Mouse (Mus musculus): ENCODE data around the gene Shd. TPM values are rescaled to one million over a fixed set of nuclear protein-coding genes. Genes with fewer than 3 reads are reported as not detected.

The Shd gene
- polyA plus RNA-seq, 1 experiment from 2014 or later, result not detected

DNA sequence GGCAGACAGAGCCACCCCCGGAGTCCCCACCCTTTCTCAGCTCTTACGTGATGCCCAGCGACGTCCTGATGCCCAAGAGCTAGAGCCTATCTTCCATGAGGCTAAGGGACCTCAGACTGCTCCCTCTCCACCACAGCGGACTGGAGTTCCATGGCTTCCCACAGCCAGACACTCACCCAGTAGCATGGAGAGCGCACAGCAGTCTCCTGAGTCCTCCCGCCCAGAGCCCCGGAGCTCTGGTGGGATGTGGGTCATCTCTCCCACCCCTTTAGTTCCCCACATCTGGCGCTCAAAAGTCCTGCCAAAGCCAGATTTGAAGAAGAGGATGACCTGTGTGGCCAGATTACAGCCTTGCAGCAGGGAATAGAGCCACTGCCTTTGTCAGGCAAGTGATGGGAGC, 19.7 kb upstream of the Shd start:
- no peak for TF ChIP-seq CTCF (IDR thresholded peaks at IDR 0.05)
- in situ Hi-C loops (cut with MboI; ENCODE audit: low pct_unique_long_range_greater_than_20kb), result no loop called here
- POLR2A ChIA-PET, result no interaction called here
- CTCF ChIA-PET, result no interaction called here
- peaks cover 19% of the 10 kb centered on the region for H3K27me3 ChIP-seq
- ATAC-seq (no peak), DNase-seq (ENCODE audit: low read depth, low spot score) (no peak)

DNA sequence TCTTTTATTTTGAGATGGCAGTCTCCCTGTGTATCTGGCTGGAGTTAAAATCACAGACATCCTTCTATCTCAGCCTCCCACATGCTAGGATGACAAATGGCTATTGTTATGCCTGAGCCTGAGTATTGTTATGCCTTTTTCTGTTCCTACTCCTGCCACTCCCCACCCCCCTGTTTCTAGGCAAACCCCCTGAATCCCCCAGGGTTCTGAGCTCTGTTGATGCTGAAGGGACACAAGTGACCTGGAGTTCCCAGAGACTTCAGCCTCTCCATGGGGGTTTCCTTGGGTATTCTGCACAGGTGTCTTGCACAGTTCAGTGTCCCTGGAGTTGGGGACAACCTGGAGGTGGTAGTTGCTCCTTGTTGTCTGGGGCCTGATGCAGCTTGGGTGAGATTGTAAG, 18.2 kb upstream of the Shd start:
- TF ChIP-seq CTCF (IDR thresholded peaks at IDR 0.05), result no peak
- DNase-seq (ENCODE audit: low read depth, low spot score), result no peak
- ChIA-PET CTCF (no interaction called here), POLR2A (no interaction called here)
- H3K27me3 ChIP-seq, result peaks cover 19% of the 10 kb centered on the region
- in situ Hi-C loops (cut with MboI; ENCODE audit: low pct_unique_long_range_greater_than_20kb), result no loop called here
- no peak for ATAC-seq

DNA sequence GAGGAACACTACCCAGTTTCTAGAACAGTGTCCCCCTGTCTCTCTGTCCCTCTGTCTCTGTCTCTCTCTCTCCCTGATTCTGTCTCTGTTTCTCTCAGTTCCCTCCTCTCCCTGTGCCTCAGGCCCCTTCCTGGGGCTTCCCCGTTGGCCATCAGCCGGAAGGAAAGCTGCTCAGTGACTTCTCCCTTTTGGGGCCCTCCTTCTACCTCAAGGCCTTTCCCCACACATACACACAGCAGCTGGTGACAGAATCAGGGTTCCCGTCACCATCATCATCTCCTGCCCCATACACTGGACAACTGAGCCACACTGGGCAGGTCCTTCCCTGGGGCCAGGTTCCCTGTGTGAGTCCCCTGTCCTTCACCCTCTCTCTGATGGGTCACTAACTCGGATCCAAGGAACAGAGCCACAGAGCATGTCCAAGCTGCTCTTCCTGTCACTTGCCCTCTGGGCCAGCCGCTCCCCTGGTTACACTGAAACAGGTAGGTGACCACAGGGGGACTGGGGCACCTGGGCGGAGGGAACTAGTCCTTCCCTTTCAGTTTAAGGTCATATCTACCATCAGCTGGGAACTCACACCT, 17.7 kb upstream of the Shd start, which contains the start of gene Ebi3:
Gene Ebi3 (plus strand): TSS at position 194 of the 581 bp plus-strand sequence.
- in situ Hi-C loops (cut with MboI; ENCODE audit: low pct_unique_long_range_greater_than_20kb), result no loop called here
- POLR2A ChIA-PET, result no interaction called here
- peaks cover 19% of the 10 kb centered on the region for H3K27me3 ChIP-seq
- ATAC-seq (no peak), DNase-seq (ENCODE audit: low read depth, low spot score) (no peak)
- no peak for TF ChIP-seq CTCF (IDR thresholded peaks at IDR 0.05)
- CTCF ChIA-PET, result no interaction called here

DNA sequence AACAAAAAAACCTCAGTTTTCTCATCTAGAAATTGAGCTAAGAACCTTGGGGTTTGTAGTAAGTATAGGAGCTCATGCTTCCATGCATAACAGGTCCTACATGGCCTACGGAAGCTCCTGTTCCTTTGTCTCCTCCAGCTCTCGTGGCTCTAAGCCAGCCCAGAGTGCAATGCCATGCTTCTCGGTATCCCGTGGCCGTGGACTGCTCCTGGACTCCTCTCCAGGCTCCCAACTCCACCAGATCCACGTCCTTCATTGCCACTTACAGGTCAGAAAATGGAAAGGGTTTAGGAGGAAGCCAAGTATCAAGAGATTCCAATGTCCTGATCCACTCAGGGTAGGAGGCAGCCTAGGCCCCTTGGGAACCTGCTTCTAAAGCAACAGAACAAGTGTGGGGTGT, 16.5 kb upstream of the Shd start:
- H3K27me3 ChIP-seq, result peaks cover 19% of the 10 kb centered on the region
- no peak for TF ChIP-seq CTCF (IDR thresholded peaks at IDR 0.05)
- POLR2A ChIA-PET, result no interaction called here
- DNase-seq (ENCODE audit: low read depth, low spot score) (no peak), ATAC-seq (no peak)
- in situ Hi-C loops (cut with MboI; ENCODE audit: low pct_unique_long_range_greater_than_20kb), result no loop called here
- CTCF ChIA-PET, result no interaction called here

DNA sequence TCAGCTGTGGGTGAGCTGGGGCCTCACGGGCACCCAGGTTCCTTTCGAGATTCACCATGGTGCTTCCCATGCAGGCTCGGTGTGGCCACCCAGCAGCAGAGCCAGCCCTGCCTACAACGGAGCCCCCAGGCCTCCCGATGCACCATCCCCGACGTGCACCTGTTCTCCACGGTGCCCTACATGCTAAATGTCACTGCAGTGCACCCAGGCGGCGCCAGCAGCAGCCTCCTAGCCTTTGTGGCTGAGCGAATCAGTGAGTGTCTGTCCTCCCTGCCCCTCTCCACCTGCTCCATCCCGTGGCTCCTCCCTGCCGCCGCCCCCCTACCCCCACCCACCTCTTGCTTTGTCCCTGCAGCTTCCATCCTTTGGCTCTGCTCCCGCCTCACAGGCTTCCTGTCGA, 16.0 kb upstream of the Shd start:
- ChIA-PET POLR2A (no interaction called here), CTCF (no interaction called here)
- in situ Hi-C loops (cut with MboI; ENCODE audit: low pct_unique_long_range_greater_than_20kb), result no loop called here
- peaks cover 19% of the 10 kb centered on the region for H3K27me3 ChIP-seq
- no peak for TF ChIP-seq CTCF (IDR thresholded peaks at IDR 0.05)
- ATAC-seq (no peak), DNase-seq (ENCODE audit: low read depth, low spot score) (no peak)

DNA sequence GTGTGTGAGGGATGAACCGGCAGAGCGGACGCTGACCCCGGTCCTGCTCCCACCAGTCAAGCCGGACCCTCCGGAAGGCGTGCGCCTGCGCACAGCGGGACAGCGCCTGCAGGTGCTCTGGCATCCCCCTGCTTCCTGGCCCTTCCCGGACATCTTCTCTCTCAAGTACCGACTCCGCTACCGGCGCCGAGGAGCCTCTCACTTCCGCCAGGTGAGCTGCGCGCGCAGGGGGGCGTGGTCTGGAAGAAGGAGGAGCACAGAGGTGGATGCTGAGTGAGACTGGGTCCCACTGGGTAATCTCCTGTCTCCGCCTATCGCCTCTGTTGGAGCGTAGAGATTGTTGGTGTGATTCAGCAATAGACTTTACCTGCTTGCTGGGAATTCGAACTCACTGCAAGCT, 14.1 kb upstream of the Shd start:
- DNase-seq (ENCODE audit: low read depth, low spot score) (no peak), ATAC-seq (no peak)
- H3K27me3 ChIP-seq, result peaks cover 14% of the 10 kb centered on the region
- in situ Hi-C loops (cut with MboI; ENCODE audit: low pct_unique_long_range_greater_than_20kb), result no loop called here
- ChIA-PET CTCF (interaction anchor here (1.2 kb wide), 1 partner anchor 13 kb away, joined by 3 read pairs; no protein-coding TSS in a partner anchor), POLR2A (no interaction called here)
- no peak for TF ChIP-seq CTCF (IDR thresholded peaks at IDR 0.05)

DNA sequence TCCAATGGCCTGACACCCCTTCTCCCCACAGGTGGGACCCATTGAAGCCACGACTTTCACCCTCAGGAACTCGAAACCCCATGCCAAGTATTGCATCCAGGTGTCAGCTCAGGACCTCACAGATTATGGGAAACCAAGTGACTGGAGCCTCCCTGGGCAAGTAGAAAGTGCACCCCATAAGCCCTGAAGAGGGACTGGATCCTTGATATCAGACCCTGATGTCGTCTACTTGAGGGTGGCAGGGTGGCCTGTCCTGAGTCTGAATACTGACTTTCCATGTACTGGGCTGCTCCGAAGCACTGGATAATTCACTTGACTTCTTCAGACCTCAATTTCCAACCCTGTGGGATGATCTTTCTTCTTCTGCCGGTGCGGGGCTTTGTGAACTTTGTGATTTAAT, 13.7 kb upstream of the Shd start:
- peaks cover 12% of the 10 kb centered on the region for H3K27me3 ChIP-seq
- ATAC-seq (no peak), DNase-seq (ENCODE audit: low read depth, low spot score) (no peak)
- POLR2A ChIA-PET, result no interaction called here
- in situ Hi-C loops (cut with MboI; ENCODE audit: low pct_unique_long_range_greater_than_20kb), result no loop called here
- CTCF ChIA-PET, result interaction anchor here (1.2 to 1.5 kb wide), 3 partner anchors 13 to 254 kb away, joined by 3 to 6 read pairs (median 3); no protein-coding TSS in a partner anchor
- TF ChIP-seq CTCF (IDR thresholded peaks at IDR 0.05), result no peak

DNA sequence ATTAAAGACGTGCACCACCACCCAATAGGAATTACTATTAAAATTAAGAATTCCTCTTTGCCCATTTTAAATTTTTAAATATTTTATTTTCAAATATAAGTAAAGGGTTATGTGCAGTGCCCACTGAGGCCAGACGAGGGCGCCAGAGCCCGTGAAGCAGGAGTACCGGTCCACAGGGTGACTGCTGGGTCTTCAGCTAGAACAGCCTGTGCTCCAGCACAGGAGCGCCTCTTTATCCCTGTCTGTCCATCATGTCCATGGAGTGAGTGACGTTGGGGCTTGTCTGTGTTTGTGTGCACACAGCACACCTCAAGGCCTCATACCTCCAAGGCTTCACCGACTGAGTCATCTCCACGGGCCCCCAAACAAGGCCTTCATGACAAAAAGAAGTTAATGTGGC, 13.1 kb upstream of the Shd start:
- DNase-seq (ENCODE audit: low read depth, low spot score), result no peak
- peaks cover 11% of the 10 kb centered on the region for H3K27me3 ChIP-seq
- ATAC-seq, result no peak
- ChIA-PET POLR2A (no interaction called here), CTCF (interaction anchor here (1.2 to 1.5 kb wide), 3 partner anchors 14 to 255 kb away, joined by 3 to 6 read pairs (median 3); no protein-coding TSS in a partner anchor)
- in situ Hi-C loops (cut with MboI; ENCODE audit: low pct_unique_long_range_greater_than_20kb), result no loop called here
- no peak for TF ChIP-seq CTCF (IDR thresholded peaks at IDR 0.05)

DNA sequence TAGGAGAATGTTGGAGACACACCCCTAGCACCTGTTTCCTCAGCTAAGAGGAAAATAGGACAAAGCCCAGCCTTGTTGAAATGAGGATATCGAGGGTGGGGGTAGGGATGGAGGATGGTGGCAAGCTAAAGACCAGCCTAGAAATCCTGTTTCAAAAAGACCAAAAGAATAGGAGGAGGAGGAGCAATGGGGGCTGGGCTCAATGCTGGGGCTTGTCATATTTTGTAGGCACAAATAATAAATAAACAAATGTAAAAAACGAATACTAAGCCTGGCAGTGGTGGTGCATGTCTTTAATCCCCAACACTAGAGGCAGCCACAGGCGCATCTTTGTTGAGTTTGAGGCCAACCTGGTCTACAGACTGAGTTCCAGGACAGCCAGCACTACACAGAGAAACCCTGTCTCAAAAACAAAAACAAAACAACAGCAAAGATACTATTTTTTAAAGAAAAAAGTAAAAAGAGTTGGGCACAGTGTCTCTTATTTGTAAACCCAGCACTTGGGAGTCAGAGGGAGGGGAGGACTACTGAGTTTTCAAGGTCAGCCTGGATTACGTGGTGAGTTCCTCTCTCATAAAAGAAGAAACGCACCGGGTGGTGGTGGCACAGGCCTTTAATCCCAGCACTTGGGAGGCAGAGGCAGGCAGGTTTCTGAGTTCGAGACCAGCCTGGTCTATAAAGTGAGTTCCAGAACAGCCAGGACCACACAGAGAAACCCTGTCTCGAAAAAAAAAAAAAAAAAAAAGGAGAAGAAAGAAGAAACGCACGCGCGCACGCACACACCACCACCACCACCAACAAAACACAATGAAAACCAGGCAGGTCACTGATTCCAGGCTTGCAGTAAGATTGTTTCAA, 12.3 kb upstream of the Shd start:
- TF ChIP-seq CTCF (IDR thresholded peaks at IDR 0.05), result no peak
- CTCF ChIA-PET, result interaction anchor here (1.4 to 1.5 kb wide), 2 partner anchors 19 to 256 kb away, joined by 3 to 6 read pairs; no protein-coding TSS in a partner anchor
- H3K27me3 ChIP-seq, result peaks cover 4% of the 10 kb centered on the region
- DNase-seq (ENCODE audit: low read depth, low spot score), result no peak
- in situ Hi-C loops (cut with MboI; ENCODE audit: low pct_unique_long_range_greater_than_20kb), result no loop called here
- ATAC-seq, result no peak
- POLR2A ChIA-PET, result interaction anchor here (0.7 kb wide), 2 partner anchors 150 to 250 kb away, joined by 3 read pairs; no protein-coding TSS in a partner anchor

DNA sequence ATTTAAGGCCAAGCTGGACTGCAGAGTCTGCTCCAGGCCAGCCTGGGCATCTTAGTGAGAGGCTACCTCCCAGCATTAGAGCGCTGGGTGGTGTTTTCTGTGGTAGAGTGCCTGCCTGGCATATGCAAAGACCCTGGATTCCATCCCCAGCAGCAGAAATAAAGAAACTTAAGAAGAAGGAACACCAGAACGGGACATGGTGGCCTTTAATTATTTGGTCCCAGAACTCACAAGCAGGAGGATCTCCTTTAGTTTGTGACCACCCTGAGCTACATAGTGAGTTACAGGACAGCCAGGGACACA, 11.7 kb upstream of the Shd start:
- CTCF ChIA-PET, result interaction anchor here (0.8 kb wide), 1 partner anchor 78 kb away, joined by 3 read pairs; the partner anchor contains the start of gene Sh3gl1
- TF ChIP-seq CTCF (IDR thresholded peaks at IDR 0.05), result no peak

More for the DNA sequence above, 11.7 kb upstream of the Shd start:
- ATAC-seq (no peak), DNase-seq (ENCODE audit: low read depth, low spot score) (no peak)
- peaks cover 2% of the 10 kb centered on the region for H3K27me3 ChIP-seq
- POLR2A ChIA-PET, result interaction anchor here (0.7 kb wide), 2 partner anchors 149 to 249 kb away, joined by 3 read pairs; no protein-coding TSS in a partner anchor
- in situ Hi-C loops (cut with MboI; ENCODE audit: low pct_unique_long_range_greater_than_20kb), result no loop called here
